Mouse (Mus musculus): ENCODE data around the gene Ice2.

Ice2 gene

GRCm38 (mm10) chr9:69459876-69460275 lies 62.2 kb downstream of the Ice2 start:
- DNase-seq (ENCODE audit: low read depth) = no peak

- peak; percentile 53 for DNase-seq (ENCODE audit: low read depth)
Observed at GRCm38 (mm10) chr9:69463046-69463445, 65.3 kb downstream of the Ice2 start.

- DNase-seq (ENCODE audit: low read depth) = peak; percentile 61
Observed at GRCm38 (mm10) chr9:69464109-69464756, 66.5 kb downstream of the Ice2 start.

- DNase-seq (ENCODE audit: low read depth) = peak; percentile 51
Observed at GRCm38 (mm10) chr9:69466098-69466497, 68.4 kb downstream of the Ice2 start.

- DNase-seq (ENCODE audit: low read depth) = no peak
Observed at GRCm38 (mm10) chr9:69467310-69467939, 69.7 kb downstream of the Ice2 start.

- no peak for DNase-seq (ENCODE audit: low read depth)
Observed at GRCm38 (mm10) chr9:69468991-69469390, 71.3 kb downstream of the Ice2 start.

- DNase-seq (ENCODE audit: low read depth) = no peak
Observed at GRCm38 (mm10) chr9:69470362-69470761, 72.7 kb downstream of the Ice2 start.

- no peak for DNase-seq (ENCODE audit: low read depth)
Observed at GRCm38 (mm10) chr9:69470921-69471320, 73.2 kb downstream of the Ice2 start.

GRCm38 (mm10) chr9:69472724-69473123 lies 75.0 kb downstream of the Ice2 start:
- no peak for DNase-seq (ENCODE audit: low read depth)

- peak; percentile 26 for DNase-seq (ENCODE audit: low read depth)
Observed at GRCm38 (mm10) chr9:69475873-69476272, 78.2 kb downstream of the Ice2 start.

- no peak for DNase-seq (ENCODE audit: low read depth)
Observed at GRCm38 (mm10) chr9:69477195-69477823, 79.6 kb downstream of the Ice2 start.

- DNase-seq (ENCODE audit: low read depth) = peak; percentile 75
Observed at GRCm38 (mm10) chr9:69477824-69478222, 80.1 kb downstream of the Ice2 start.

GRCm38 (mm10) chr9:69480344-69480743 lies 82.6 kb downstream of the Ice2 start:
- DNase-seq (ENCODE audit: low read depth) = peak; percentile 84
